Mouse (Mus musculus) right cerebral cortex, adult 18-20 months (tissue): ENCODE measurements around the gene Cox6a1.
"Not testable (repeated sequence)": the region's sequence is repeated elsewhere in the genome, so short reads cannot be mapped to it uniquely, and the experiment has no call there.

Source experiments
- DNase-seq: peaks from one replicate; pipeline ENCODE4 v3.0.0; 2022; ENCODE audit warnings: mixed read lengths

Cox6a1 gene

GRCm38 (mm10) chr5:115348546-115349224, at the start of gene Cox6a1:
Gene Cox6a1, minus strand, starts transcription at chr5:115348981.
- DNase-seq, result peak; percentile 99

- peak; percentile 31 for DNase-seq
These were observed 49.3 kb upstream of the Cox6a1 start for GRCm38 (mm10) chr5:115397839-115398780.

GRCm38 (mm10) chr5:115396654-115397053, 47.9 kb upstream of the Cox6a1 start:
- no peak for DNase-seq

DNA sequence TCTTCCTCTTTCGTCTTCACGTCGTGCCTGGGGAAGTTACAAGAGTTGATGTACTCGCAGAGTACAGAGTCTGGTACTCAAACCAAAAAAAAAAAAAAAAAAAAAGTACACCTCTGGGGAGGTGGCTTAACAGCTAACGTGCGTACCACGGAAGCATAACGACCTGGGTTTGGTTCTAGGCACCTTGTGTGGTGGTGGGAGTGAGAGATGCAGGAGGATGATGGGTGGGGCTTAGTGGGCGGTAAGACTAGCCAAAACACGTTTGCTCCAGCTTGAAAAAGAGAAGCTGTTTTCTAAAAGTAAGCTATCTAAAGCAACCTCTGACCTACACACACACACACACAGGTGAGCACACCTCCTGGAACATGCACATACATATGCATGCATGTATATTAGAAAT, 46.1 kb upstream of the Cox6a1 start:
- DNase-seq, result no peak

GRCm38 (mm10) chr5:115394223-115394622, 45.4 kb upstream of the Cox6a1 start:
- no peak for DNase-seq

- no peak for DNase-seq
These were observed 44.2 kb upstream of the Cox6a1 start for GRCm38 (mm10) chr5:115392969-115393368.

DNA sequence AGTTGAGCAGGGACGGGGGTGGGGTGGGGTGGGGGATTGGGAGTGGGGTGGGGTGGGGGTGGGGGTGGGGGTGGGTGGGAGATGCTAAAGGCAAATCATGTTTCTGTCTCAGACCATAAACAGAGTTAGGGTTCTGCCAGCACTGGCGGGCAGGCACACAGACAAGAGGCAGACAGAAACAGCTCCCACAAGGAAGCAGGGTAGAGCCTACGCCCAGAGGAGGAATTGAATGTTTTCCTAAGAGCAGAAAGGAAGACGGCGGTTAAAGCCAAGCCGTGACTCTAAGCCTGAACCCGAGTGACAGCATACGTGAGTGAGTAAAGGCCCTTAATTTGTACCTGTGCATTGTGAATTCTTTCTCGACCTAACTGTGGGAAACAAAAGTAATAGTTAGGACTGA, 43.2 kb upstream of the Cox6a1 start:
- DNase-seq, result no peak

DNA sequence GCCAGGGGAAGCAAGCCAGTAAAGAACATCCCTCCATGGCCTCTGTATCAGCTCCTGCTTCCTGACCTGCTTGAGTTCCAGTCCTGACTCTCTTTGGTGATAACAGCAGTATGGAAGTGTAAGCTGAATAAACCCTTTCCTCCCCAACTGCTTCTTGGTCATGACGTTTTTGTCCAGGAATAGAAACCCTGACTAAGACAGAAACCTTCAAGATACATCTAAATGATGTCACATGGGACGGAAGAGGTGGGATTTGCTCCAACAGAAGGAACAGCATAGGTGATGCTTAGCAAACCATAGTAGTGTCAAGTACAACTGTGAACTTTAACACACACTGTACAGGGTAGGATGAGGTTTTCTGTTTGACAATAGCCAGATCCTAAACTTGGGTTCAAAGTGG, 30.1 kb upstream of the Cox6a1 start:
- not testable (repeated sequence) for DNase-seq

- DNase-seq, result no peak
These were observed 26.7 kb upstream of the Cox6a1 start for GRCm38 (mm10) chr5:115375436-115375835.

DNA sequence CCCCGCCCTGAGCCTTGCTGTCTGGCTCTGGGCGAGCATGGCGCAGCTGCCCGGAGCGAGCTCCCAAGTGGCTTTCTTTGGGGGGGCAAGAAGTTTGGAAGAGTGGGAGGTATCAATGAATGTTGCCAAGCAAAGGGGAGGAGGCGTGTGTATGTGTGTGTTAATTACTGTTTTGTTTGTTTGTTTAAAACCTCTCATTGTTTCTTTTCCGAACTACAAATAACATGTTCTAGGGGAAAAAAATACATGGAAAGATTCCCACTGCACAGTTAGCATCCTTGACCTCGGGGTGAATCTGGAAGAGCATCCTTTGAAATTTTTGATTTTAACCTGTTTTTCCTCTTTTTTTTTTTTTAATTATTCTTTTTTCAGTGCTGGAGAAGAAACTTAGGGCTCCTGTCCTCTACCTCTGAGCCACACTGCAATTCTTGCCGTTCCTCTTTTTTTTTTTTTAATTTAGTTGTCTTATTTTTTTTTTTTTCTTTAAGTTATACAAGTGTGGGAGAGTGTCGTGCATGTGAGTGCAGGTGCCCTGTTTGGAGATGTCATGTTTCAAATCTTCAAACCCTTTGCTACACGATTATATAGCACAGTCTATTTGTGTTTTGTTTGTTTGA, 25.5 kb upstream of the Cox6a1 start:
- DNase-seq, result no peak

GRCm38 (mm10) chr5:115373441-115374203, 24.8 kb upstream of the Cox6a1 start:
- peak; percentile 25 for DNase-seq

- no peak for DNase-seq
These were observed 23.0 kb upstream of the Cox6a1 start for GRCm38 (mm10) chr5:115371736-115372135.

- DNase-seq, result no peak
These were observed 16.0 kb upstream of the Cox6a1 start for GRCm38 (mm10) chr5:115364782-115365181.

DNA sequence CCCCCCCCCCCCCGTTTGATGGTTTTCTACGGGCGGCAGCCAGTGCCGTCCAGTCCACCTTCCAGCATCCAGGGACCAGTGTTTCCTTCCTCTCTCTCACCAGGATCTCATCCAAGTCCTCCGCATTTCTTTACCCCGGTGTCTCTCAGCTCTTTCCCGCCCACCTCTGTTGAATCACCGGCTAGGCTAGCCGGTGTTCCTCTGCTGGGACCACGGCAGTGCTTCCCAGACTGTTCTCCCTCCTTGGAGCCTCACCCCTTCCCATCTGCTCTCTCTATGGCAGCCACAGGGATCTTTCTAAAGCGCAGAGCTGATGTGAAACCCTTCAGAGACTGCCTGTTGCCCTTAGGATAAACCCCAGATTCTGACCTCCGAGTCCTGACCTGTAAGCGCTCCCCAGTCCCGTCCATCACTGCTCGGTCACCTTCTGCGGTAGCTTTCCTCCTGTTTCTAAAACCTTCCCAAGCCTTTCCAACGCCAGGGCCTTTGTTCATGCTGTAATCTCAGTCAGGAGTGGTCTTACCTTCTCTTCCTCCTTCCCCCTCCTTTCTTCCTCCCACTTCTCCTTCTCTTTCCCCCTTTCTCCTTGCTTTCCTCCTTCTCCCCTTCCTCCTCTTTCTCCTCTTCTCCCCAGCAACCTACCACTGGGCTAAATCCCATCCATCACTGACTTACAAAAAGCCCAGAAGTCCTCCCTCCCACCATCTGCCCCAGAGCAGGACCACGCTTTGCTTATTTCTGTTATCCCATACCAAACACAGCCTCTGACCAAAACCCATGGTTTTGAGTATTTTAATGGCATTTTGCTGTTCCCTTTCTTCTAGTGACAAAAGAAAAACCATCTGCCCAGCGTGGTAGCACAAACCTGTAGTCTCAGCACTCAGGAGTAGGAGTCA, 14.3 kb upstream of the Cox6a1 start:
- peak; percentile 88 for DNase-seq

DNA sequence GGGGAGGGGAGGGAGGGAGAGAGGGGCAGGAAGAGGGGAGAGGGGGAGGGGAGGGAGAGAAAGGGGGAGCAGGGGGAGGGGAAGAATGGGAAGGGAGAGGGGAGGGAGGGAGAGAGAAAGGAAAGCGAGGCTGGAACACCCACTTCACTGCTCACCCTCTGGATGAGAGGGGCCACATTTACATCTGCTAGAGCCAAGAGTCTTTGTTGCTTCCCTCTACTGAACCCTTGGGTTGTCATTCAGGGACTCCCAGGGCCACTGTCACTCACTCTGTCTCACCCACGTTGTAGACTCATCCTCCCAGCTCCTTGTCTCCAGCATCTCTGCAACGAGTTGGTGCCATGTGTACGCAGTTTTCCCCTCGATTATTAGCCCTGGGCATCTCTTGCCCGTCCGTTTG, 13.4 kb upstream of the Cox6a1 start:
- no peak for DNase-seq

DNA sequence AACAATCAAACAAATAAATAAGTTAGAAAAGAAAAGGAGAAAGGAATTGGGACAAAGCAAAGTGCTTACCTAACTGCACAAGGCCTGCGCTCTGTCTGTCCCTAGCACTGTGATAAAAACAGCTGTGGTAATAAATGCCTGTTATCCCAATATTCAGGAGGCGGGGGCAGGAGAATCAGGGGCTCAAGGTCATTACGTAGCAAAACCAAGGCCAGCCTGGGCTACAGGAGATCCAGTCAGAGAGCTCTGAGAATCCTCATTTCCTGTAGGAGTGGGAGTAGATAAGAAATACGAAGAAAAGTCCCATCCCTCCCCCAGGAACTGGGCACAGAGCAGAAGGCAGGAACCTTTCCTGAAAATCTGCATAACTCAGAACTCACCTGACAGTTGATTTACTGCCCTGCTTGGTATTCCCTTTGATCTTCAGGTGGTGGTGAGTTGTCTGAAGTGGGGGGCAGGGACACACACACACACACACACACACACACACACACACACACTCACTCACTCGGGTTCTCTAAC, 11.1 kb upstream of the Cox6a1 start:
- no peak for DNase-seq

GRCm38 (mm10) chr5:115359438-115359837, 10.7 kb upstream of the Cox6a1 start:
- DNase-seq, result no peak

DNA sequence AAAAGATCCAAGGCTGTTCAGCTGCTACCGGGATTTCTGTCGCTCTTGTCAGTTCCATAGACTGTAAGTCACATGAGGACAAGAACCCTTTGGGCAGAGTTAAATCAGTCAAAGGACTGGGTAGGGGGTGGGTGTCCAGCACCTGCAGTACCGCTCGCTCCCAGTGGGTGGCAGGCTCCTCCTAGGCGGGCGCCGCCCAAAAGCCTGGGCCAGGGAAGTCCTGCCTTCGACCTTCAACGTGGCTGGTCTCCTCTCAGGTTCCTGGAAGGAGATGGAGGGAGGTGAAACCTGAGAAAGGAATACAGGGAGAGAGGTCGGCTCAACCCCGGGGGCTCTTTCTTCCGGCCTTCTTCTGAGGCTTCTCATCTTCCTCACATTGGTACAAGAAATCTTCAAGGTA, 10.1 kb upstream of the Cox6a1 start:
- peak; percentile 70 for DNase-seq

GRCm38 (mm10) chr5:115355070-115355469, 6.3 kb upstream of the Cox6a1 start:
- no peak for DNase-seq

DNA sequence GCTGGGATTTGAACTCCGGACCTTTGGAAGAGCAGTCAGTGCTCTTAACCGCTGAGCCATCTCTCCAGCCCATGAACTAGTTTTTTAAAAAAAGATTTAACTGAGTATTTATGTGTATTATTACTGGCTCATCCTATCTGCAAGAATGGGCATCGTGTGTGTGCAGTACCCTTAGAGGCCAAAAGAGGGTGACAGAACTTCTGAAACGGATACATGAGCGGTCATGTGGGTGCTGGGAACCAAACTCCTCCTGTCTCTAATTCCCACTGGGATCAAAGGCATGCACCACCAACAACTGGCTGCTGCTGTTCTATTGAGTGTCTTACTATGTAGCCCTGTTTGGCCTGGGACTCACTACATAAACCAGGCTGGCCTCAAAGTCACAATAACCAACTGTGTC, 2.6 kb upstream of the Cox6a1 start:
- DNase-seq, result no peak

DNA sequence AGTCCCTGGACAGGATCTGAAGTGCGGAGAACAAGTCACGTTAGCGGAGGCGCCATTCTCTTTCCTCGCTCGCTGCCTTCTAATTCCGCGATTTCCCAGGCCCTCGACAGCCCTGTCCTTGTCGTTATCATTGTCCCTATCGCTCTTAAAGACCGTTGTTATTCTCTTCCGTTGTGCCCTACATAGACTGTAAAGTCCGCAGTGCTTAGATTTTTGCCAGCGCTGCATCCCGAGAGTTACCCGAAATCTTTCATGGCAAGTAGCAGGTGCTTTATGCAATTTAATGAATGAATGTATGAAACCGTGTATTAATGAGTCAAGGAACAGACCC, 409 bp upstream of the Cox6a1 start:
- DNase-seq, result no peak

DNA sequence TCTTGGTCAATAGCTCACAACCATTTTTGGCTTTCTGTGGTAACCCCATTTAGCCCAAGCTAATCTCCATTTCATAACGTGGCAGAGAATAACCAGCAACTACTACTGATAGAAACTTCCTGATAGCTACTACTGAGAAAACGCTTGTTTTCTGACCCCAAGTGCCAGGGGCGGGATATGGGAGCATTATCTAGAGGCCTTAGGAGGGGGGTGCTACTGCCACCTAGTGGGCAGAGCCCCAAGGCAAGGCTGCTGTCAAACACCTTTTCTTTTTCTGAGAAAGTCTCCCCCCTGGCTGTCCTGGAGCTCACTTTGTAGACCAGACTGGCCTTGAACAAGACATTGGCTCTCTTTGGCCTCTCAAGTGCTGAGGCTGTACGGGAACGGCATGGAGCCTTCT, 1.2 kb downstream of the Cox6a1 start:
- DNase-seq, result peak; percentile 78
